9 mouse cellular contexts compared by ENCODE assay signal in the genomic region with DNA sequence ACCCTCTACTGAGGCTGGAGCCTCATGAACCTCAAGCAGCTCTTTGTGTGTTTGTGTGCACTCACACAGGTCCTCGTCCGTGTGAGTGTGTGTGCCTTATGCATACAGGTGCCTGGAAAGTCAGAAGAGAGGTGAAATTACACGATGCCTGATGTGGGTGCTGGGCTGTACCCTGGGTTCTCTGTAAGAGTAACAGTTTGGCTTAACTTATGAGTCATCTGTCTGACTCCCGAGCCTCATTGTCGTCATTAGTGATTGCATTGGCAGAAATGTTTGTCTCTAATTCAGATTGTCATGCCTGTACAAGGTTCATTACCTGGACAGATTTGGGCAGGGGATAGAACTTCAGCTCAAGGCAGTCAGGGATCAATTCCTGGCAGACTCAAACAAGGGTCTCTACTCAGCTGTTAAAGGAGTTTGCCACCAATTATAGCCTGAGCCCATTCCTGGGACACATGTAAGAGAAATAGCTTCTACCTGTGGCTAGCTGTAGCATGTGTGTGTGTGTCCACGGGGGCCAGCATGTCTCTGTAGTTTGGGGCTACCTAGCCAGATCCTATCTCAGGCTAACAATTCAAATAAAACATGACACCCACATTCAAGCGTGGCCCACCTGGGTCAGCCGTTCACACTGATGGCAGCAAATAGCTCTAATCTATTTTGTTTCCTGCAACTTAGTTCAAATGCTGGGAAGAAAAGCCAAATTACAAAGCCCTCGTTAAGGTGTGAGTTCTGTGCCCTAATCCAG. TPM values are rescaled to one million over a fixed set of nuclear protein-coding genes. Genes with fewer than 3 reads are reported as not detected.
DNase-seq lines count a peak whose midpoint lies in the region; ATAC-seq and TF ChIP-seq lines count a peak whose summit lies in the region.
"Had no signal": no experiment of that assay in that cellular context is flagged by ENCODE, and none has a peak within 500 bp of the region (broad histone marks: within the 10 kb centered on the region; RNA-seq: fewer than 3 reads in every experiment).

No protein-coding gene starts in this region.

- H3K4me1 ChIP-seq in embryonic fibroblast, embryonic 13.5 days (ENCODE audit: control insufficient read depth, insufficient read depth, low read length), result peaks cover 6% of the 10 kb centered on the region
- peaks cover 51% of the 10 kb centered on the region for H3K4me1 ChIP-seq in intestine, embryonic 16.5 days (ENCODE audit: control insufficient read depth, insufficient read depth, low read length)
- H3K4me1 ChIP-seq in midbrain, embryonic 13.5 days (replicated peaks), result peaks cover 63% of the 10 kb centered on the region

- no peaks in the 10 kb centered on the region for H3K36me3 ChIP-seq in intestine, embryonic 16.5 days (ENCODE audit: control insufficient read depth, insufficient read depth, low read length)
- H3K36me3 ChIP-seq in midbrain, embryonic 13.5 days, result peaks cover 5% of the 10 kb centered on the region; the same call in 1 of the 2 replicates

- H3K4me2 ChIP-seq in intestine, embryonic 16.5 days (ENCODE audit: low read depth, low read length), result peak overlapping the region; percentile 64
- peak overlapping the region; percentile 84 for H3K4me2 ChIP-seq in midbrain, embryonic 13.5 days (replicated peaks)

- H3K27ac ChIP-seq in embryonic fibroblast, embryonic 13.5 days (ENCODE audit: insufficient read depth, low read length), result peak overlapping the region; percentile 96
- H3K27ac ChIP-seq in intestine, embryonic 16.5 days (ENCODE audit: low read length), result peak overlapping the region; percentile 94
- H3K27ac ChIP-seq in midbrain, embryonic 13.5 days, result peak overlapping the region; percentile 98

- ATAC-seq in cerebellum, adult (ENCODE audit: insufficient number of reproducible peaks, low FRiP score, low TSS enrichment), result no peak
- ATAC-seq in intestine, embryonic 16.5 days, result peak; percentile 0; the same call in 1 of the 2 replicates
- peak; percentile 4 for ATAC-seq in midbrain, embryonic 13.5 days

- H3K9ac ChIP-seq in intestine, embryonic 16.5 days (ENCODE audit: low read depth, low read length), result peak overlapping the region; percentile 70
- H3K9ac ChIP-seq in midbrain, embryonic 13.5 days (replicated peaks), result peak overlapping the region; percentile 82

- no peak for TF ChIP-seq CTCF in embryonic fibroblast, embryonic 13.5 days (IDR thresholded peaks at IDR 0.05; ENCODE audit: borderline replicate concordance, insufficient read depth, low read length)

- H3K9me3 ChIP-seq in intestine, embryonic 16.5 days (ENCODE audit: control insufficient read depth, low read length), result no peaks in the 10 kb centered on the region
- H3K9me3 ChIP-seq in midbrain, embryonic 13.5 days, result no peaks in the 10 kb centered on the region

- 21% methylated on average over 9 of the region's 9 CpGs for WGBS in intestine, embryonic 16.5 days
- WGBS in midbrain, embryonic 13.5 days, result 46% methylated on average over 9 of the region's 9 CpGs

- no peaks in the 10 kb centered on the region for H3K27me3 ChIP-seq in intestine, embryonic 16.5 days (replicated peaks; ENCODE audit: control insufficient read depth, insufficient read depth, low read length)
- H3K27me3 ChIP-seq in midbrain, embryonic 13.5 days, result no peaks in the 10 kb centered on the region
- H3K27me3 ChIP-seq: Patski had no signal

- H3K4me3 ChIP-seq in embryonic fibroblast, embryonic 13.5 days (ENCODE audit: insufficient read depth, low read length), result peak overlapping the region; percentile 54
- H3K4me3 ChIP-seq in intestine, embryonic 16.5 days (ENCODE audit: low read length), result peak overlapping the region; percentile 96
- H3K4me3 ChIP-seq in midbrain, embryonic 13.5 days (replicated peaks), result peak overlapping the region; percentile 99

- peak; percentile 49 for DNase-seq in cerebellum, adult 11-12 months
- DNase-seq in CD4-positive helper T cell, adult 2 months (ENCODE audit: low read depth, low spot score), result peak; percentile 86
- no peak for DNase-seq in spleen, postnatal 14 days (ENCODE audit: low spot score in 2 of 2)
- no peak for DNase-seq in gastrocnemius, adult 18-20 months (ENCODE audit: low spot score)

- peak; percentile 39 for TF ChIP-seq POLR2A in embryonic fibroblast, embryonic 13.5 days (IDR thresholded peaks at IDR 0.05; ENCODE audit: low read depth, low read length)

RNA-seq across cellular contexts. Expression of a gene that starts 0.6 kb away (rescaled TPM):
- polyA plus RNA-seq in embryonic fibroblast, embryonic 13.5 days (2011; ENCODE audit: insufficient read length, low read depth, missing spikeins), result 32.8 and 39.8 TPM in 2 replicates
- polyA plus RNA-seq in intestine, embryonic 16.5 days (2015; fragmentation: Nextera tagmentation; extraction: Ambion mirVana), result 18.3 and 49.9 TPM in 2 replicates
- polyA plus RNA-seq in midbrain, embryonic 13.5 days (2015; fragmentation: Nextera tagmentation; extraction: Ambion mirVana), result 49.6 and 60.1 TPM in 2 replicates
- 100 to 1,000 TPM; 244 to 292 TPM for total RNA-seq in gastrocnemius, adult 18-20 months (2021)

RNA-seq across cellular contexts. Expression of a gene that starts 20.4 kb away (rescaled TPM):
- 21.2 and 22.1 TPM in 2 replicates for polyA plus RNA-seq in embryonic fibroblast, embryonic 13.5 days (2011; ENCODE audit: insufficient read length, low read depth, missing spikeins)
- polyA plus RNA-seq in intestine, embryonic 16.5 days (2015; fragmentation: Nextera tagmentation; extraction: Ambion mirVana), result 9.2 and 10.6 TPM in 2 replicates
- polyA plus RNA-seq in midbrain, embryonic 13.5 days (2015; fragmentation: Nextera tagmentation; extraction: Ambion mirVana), result 60.9 and 80.6 TPM in 2 replicates
- 10 to 100 TPM; 38.5 to 40.0 TPM for total RNA-seq in gastrocnemius, adult 18-20 months (2021)

RNA-seq across cellular contexts. Expression of a gene that starts 24.5 kb away (rescaled TPM):
- polyA plus RNA-seq in embryonic fibroblast, embryonic 13.5 days (2011; ENCODE audit: insufficient read length, low read depth, missing spikeins), result 40.9 and 56.0 TPM in 2 replicates
- 39.8 and 41.8 TPM in 2 replicates for polyA plus RNA-seq in intestine, embryonic 16.5 days (2015; fragmentation: Nextera tagmentation; extraction: Ambion mirVana)
- 58.3 and 58.5 TPM in 2 replicates for polyA plus RNA-seq in midbrain, embryonic 13.5 days (2015; fragmentation: Nextera tagmentation; extraction: Ambion mirVana)
- 1 to 10 TPM; 2.3 to 4.1 TPM for total RNA-seq in gastrocnemius, adult 18-20 months (2021)

RNA-seq across cellular contexts. Expression of a gene that starts 24.7 kb away (rescaled TPM):
- polyA plus RNA-seq in embryonic fibroblast, embryonic 13.5 days (2011; ENCODE audit: insufficient read length, low read depth, missing spikeins), result 24.6 and 38.5 TPM in 2 replicates
- polyA plus RNA-seq in intestine, embryonic 16.5 days (2015; fragmentation: Nextera tagmentation; extraction: Ambion mirVana), result 18.5 and 25.0 TPM in 2 replicates
- 37.8 and 39.2 TPM in 2 replicates for polyA plus RNA-seq in midbrain, embryonic 13.5 days (2015; fragmentation: Nextera tagmentation; extraction: Ambion mirVana)
- total RNA-seq in gastrocnemius, adult 18-20 months (2021), result 1 to 10 TPM in 1 of 2 experiments, under 1 TPM in 1; 0.91 to 1.9 TPM

RNA-seq across cellular contexts. Expression of a gene that starts 54.7 kb away (rescaled TPM):
- polyA plus RNA-seq in embryonic fibroblast, embryonic 13.5 days (2011; ENCODE audit: insufficient read length, low read depth, missing spikeins), result 92.4 and 105 TPM in 2 replicates
- polyA plus RNA-seq in intestine, embryonic 16.5 days (2015; fragmentation: Nextera tagmentation; extraction: Ambion mirVana), result 15.1 and 22.2 TPM in 2 replicates
- 73.8 and 115 TPM in 2 replicates for polyA plus RNA-seq in midbrain, embryonic 13.5 days (2015; fragmentation: Nextera tagmentation; extraction: Ambion mirVana)
- total RNA-seq in gastrocnemius, adult 18-20 months (2021), result 100 to 1,000 TPM in 1 of 2 experiments, 10 to 100 TPM in 1; 97.2 to 128 TPM

Comparison
In these comparisons a context has a peak if more than half of its experiments do, and no peak if none do; other contexts are left out.
1. DNase-seq: peak in cerebellum, adult 11-12 months (single experiment) and CD4-positive helper T cell, adult 2 months (single experiment); none in spleen, postnatal 14 days (0 of 2) and gastrocnemius, adult 18-20 months (single experiment).
2. Peak in every context shown above with its lines, with median percentiles within 50 percentile points of each other: H3K27ac ChIP-seq and H3K4me3 ChIP-seq.